Mouse (Mus musculus) liver, postnatal 0 days (tissue): Measurements from ENCODE around the gene Ttc19. TPM values are rescaled to one million over a fixed set of nuclear protein-coding genes. Genes with fewer than 3 reads are reported as not detected.
"Not testable (repeated sequence)": the region's sequence is repeated elsewhere in the genome, so short reads cannot be mapped to it uniquely, and the experiment has no call there.

ENCODE experiments used
- ATAC-seq: fragments of 200-750 bp; cut with Nextera tagmentation; 2 replicates; pipeline ENCODE4 v1.8.0; 2017; ENCODE audit warnings: mild to moderate bottlenecking, moderate library complexity
- DNase-seq: peaks from one replicate; pipeline ENCODE4 v3.0.0-alpha.2; 2016
- H3K27ac ChIP-seq: fragments of 300-500 bp; sonication (generic); 2 replicates; pipeline ENCODE4 v1.5.1; 2014; ENCODE audit warnings: antibody characterized with exemption, moderate library complexity, mild to moderate bottlenecking, low read depth
- H3K27me3 ChIP-seq: fragments of 300-500 bp; sonication (generic); 2 replicates; pipeline ENCODE4 v1.6.1; 2014; ENCODE audit warnings: low read length, control low read depth, mixed read lengths; ENCODE audit not compliant: insufficient read depth
- H3K36me3 ChIP-seq: fragments of 300-500 bp; sonication (generic); replicated peaks from 2 replicates; pipeline ENCODE4 v1.6.1; 2014; ENCODE audit warnings: mild to moderate bottlenecking, control low read depth, low read length, moderate library complexity, mixed read lengths; ENCODE audit not compliant: insufficient read depth
- H3K4me1 ChIP-seq: fragments of 300-500 bp; sonication (generic); 2 replicates; pipeline ENCODE4 v1.6.1; 2014; ENCODE audit warnings: antibody characterized with exemption, mild to moderate bottlenecking, control low read depth; ENCODE audit not compliant: insufficient read depth
- H3K4me2 ChIP-seq: fragments of 300-500 bp; sonication (generic); 2 replicates; pipeline ENCODE4 v1.6.1; 2014; ENCODE audit warnings: low read depth, mild to moderate bottlenecking, low read length, moderate library complexity, mixed read lengths
- H3K4me3 ChIP-seq: fragments of 300-500 bp; sonication (generic); 2 replicates; pipeline ENCODE4 v1.5.1; 2014; ENCODE audit warnings: low read depth, low read length
- H3K9ac ChIP-seq: fragments of 300-500 bp; sonication (generic); replicated peaks from 2 replicates; pipeline ENCODE4 v1.6.1; 2014; ENCODE audit warnings: mild to moderate bottlenecking, moderate library complexity
- H3K9me3 ChIP-seq: fragments of 300-500 bp; sonication (generic); 2 replicates; pipeline ENCODE4 v1.6.1; 2016; ENCODE audit warnings: mild to moderate bottlenecking, control low read depth, low read length, mixed read lengths
- CTCF ChIP-seq: sonication (generic); IDR thresholded peaks from 2 replicates; pipeline ENCODE4 v1.5.1; 2016; ENCODE audit warnings: antibody characterized with exemption, low read depth
- EP300 ChIP-seq: IDR thresholded peaks from 2 replicates; pipeline ENCODE4 v1.6.1; 2016; ENCODE audit warnings: antibody characterized with exemption, low read depth, mild to moderate bottlenecking
- WGBS: fragments of 180-500 bp; shearing (Covaris S2); extraction: QIAGEN DNeasy Blood & Tissue Kit; methylation state at CpG from one replicate; pipeline ENCODE4 v1.1.7; 2014; ENCODE audit not compliant: insufficient replicate concordance; 5-methylcytosine and 5-hydroxymethylcytosine counted together
- polyA plus RNA-seq: library from polyadenylated mRNA; unstranded; fragments of >200 nt; fragmentation: Nextera tagmentation; extraction: Ambion mirVana; gene quantifications from 2 replicates; pipeline ENCODE4 v1.2.1, GENCODE M21; 2015

Gene Ttc19
- polyA plus RNA-seq, 1 experiment from 2014 or later, result 4.9 TPM

DNA sequence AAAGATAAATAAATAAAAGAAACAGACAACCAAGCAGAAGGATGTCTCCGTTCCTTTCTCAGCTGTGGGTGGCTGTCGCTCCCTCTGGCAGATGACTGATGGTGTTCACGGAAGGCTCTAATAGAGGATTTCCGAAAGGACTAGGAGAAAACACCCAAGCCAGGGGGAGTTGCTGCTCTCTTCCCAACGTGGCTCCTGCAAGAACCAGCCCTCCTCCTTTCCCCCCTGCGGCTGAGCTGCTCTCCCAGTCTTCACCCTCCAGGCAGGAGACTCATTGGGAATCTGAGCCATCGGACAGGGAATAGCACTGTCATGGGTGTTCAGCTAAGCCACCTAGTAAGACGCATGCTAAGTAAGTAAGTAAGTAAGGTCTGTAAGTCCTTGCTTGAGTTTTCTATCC, 4.2 kb upstream of the Ttc19 start:
- 69% methylated on average over 8 of the region's 8 CpGs for WGBS

DNA sequence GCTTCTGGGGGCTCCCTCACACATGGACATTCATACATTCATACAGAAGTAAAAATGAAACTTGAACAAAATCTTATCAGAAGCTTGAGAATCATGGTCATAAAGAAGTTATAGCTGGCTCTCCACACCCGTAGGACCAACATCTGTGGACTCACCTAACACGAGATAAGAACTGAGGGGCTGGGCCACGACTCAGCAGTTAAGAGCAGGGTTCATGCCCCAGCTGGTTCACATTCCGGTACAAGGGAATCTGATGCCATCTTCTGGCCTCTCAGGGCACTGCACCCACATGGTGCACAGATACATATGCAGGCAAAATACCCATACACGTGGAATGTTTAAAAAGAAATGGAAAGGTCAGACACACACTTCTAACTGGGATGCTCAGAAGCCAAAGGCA, 3.2 kb upstream of the Ttc19 start:
- no peaks in the 10 kb centered on the region for H3K27me3 ChIP-seq
- H3K9ac ChIP-seq, result no peak overlapping the region
- ATAC-seq (peak; percentile 23), DNase-seq (peak; percentile 86)
- TF ChIP-seq CTCF, result peak; percentile 88
- TF ChIP-seq EP300, result no peak
- WGBS, result 8% methylated on average over 5 of the region's 5 CpGs
- H3K4me2 ChIP-seq, result no peak overlapping the region; the same call in 1 of the 2 replicates
- H3K36me3 ChIP-seq, result peaks cover 1% of the 10 kb centered on the region; the same call in 1 of the 2 replicates
- no peak overlapping the region for H3K4me3 ChIP-seq
- H3K9me3 ChIP-seq, result no peaks in the 10 kb centered on the region
- H3K27ac ChIP-seq, result no peak overlapping the region
- H3K4me1 ChIP-seq, result peaks cover 7% of the 10 kb centered on the region

More for the DNA sequence above, 4.2 kb upstream of the Ttc19 start:
- Histone ChIP-seq H3K4me1 (peaks cover 5% of the 10 kb centered on the region), H3K4me3 (no peak overlapping the region), H3K27ac (no peak overlapping the region), H3K9me3 (no peaks in the 10 kb centered on the region), H3K36me3 (no peaks in the 10 kb centered on the region), H3K9ac (no peak overlapping the region), H3K27me3 (no peaks in the 10 kb centered on the region), H3K4me2 (no peak overlapping the region)
- no peak for DNase-seq
- ATAC-seq, result no peak
- TF ChIP-seq CTCF (no peak), EP300 (no peak)

DNA sequence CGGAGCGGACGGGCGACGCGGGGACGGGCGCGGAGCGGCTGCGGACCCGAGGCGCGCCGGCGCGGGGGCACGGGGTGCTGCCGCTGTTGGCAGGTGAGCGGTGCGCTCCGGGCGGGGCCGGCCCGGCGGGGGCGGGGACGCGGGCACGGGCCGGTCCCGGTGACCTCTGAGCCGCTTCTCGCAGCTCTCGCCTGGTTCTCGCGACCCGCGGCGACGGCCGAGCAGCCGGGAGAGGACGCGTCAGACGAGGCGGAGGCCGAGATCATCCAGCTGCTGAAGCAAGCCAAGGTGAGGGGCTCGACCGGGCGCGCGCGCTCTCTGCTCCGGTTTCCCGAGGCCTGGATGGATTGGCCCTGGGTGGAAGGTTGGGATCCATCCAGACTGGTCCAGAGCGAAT, 326 bp downstream of the Ttc19 start:
- Histone ChIP-seq H3K36me3 (peaks cover 11% of the 10 kb centered on the region), H3K9ac (peak overlapping the region; percentile 85), H3K4me2 (peak overlapping the region; percentile 93), H3K4me3 (peak overlapping the region; percentile 73), H3K9me3 (no peaks in the 10 kb centered on the region), H3K4me1 (peaks cover 7% of the 10 kb centered on the region), H3K27me3 (no peaks in the 10 kb centered on the region), H3K27ac (peak overlapping the region; percentile 97)
- TF ChIP-seq CTCF (no peak), EP300 (no peak)
- DNase-seq (no peak), ATAC-seq (peak; percentile 87)
- 2% methylated on average over 47 of the region's 57 CpGs for WGBS

DNA sequence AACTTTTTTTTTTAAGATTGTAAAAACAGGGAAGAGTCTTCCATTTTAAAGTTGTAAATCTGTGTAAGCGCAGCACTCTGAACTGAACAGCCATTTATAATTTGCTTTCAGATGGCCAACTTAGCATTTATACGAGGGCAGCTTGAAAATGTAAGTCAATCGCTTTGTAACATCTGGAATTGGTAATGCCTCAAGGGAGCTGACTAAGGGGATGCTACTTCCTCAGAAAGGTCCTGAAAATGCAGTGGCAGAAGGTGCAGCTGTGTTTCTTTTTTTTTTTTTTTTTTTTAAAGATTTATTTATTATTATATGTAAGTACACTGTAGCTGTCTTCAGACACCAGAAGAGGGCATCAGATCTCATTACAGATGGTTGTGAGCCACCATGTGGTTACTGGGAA, 2.7 kb downstream of the Ttc19 start:
- H3K27me3 ChIP-seq, H3K4me1 ChIP-seq, H3K4me2 ChIP-seq, H3K9me3 ChIP-seq, DNase-seq, H3K9ac ChIP-seq, ATAC-seq, H3K27ac ChIP-seq, H3K4me3 ChIP-seq: not testable (repeated sequence)
- H3K36me3 ChIP-seq, result peaks cover 11% of the 10 kb centered on the region
- 90% methylated on average over 3 of the region's 3 CpGs for WGBS

DNA sequence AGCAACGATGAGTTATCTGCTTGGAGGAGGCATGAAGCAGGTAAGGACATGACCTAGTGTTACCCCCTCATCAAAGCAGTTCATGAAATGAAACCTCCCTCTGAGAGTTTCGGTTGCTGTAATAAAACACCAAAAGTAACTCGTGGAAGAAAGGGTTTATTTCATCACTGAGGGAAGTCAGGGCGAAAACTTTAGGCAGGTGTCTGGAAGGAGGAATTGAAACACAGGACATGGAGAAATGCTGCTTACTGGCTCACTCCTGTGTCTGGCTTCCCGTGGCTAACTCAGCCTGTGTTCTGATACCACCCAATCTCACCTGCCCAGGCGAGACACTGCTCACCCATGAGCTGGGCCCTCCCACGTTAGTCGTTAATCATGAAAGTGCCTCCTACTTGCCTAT, 3.7 kb downstream of the Ttc19 start:
- H3K36me3 ChIP-seq, result peaks cover 11% of the 10 kb centered on the region
- H3K9me3 ChIP-seq, result no peaks in the 10 kb centered on the region
- 79% methylated on average over 8 of the region's 8 CpGs for WGBS
- TF ChIP-seq EP300 (no peak), CTCF (no peak)
- H3K27me3 ChIP-seq, result no peaks in the 10 kb centered on the region
- H3K4me1 ChIP-seq, result peaks cover 7% of the 10 kb centered on the region
- DNase-seq (no peak), ATAC-seq (no peak)
- no peak overlapping the region for H3K27ac ChIP-seq
- H3K9ac ChIP-seq, result no peak overlapping the region
- no peak overlapping the region for H3K4me3 ChIP-seq
- H3K4me2 ChIP-seq, result no peak overlapping the region

DNA sequence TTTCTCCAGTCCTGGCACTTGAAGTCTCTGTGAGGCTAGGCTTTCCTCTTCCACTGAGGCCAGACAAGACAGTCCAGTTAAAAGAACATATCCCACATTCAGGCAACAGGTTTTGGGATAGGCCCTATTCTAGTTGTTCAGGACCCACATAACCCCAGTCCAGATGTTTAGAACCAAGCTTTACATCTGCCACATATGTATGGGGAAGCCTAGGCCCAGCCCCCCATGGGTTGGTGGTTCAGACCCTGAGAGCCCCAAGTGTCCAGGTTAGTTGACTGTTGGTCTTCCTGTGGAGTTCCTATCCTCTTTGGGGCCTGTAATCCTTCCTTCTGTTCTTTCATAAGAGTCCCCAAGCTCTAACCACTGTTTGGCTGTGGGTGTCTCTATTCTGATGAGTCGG, 6.4 kb downstream of the Ttc19 start:
- DNase-seq, result no peak
- Histone ChIP-seq H3K9ac (no peak overlapping the region), H3K27ac (no peak overlapping the region), H3K27me3 (no peaks in the 10 kb centered on the region), H3K4me2 (no peak overlapping the region), H3K9me3 (no peaks in the 10 kb centered on the region), H3K4me3 (no peak overlapping the region), H3K4me1 (no peaks in the 10 kb centered on the region), H3K36me3 (peaks cover 15% of the 10 kb centered on the region)
- TF ChIP-seq CTCF (no peak), EP300 (no peak)
- whole genome bisulfite sequencing, result 96% methylated on average over 1 of the region's 1 CpGs
- ATAC-seq, result no peak

DNA sequence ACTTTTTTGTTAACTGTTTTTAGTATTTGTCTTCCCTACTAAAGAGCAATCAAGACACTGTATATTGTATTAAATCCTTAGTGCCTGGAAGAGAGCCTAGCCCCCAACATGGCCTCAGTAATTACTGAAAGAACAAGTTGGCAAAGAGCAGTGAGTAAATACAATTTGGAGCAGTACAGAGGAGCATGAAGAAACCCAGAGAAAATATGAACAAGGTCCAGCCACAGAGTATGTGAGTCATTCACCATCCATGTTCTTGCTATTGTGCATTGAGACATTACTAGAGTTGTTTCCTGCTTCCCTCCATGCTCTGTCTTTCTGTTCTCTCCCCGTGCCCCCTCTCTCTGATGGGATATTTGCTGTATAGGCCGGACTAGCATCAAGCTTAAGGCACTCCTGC, 12.8 kb downstream of the Ttc19 start:
- H3K9ac ChIP-seq, result no peak overlapping the region
- no peaks in the 10 kb centered on the region for H3K4me1 ChIP-seq
- no peak overlapping the region for H3K4me2 ChIP-seq
- no peaks in the 10 kb centered on the region for H3K27me3 ChIP-seq
- no peaks in the 10 kb centered on the region for H3K9me3 ChIP-seq
- no peak overlapping the region for H3K4me3 ChIP-seq
- DNase-seq (no peak), ATAC-seq (peak; percentile 50; the same call in 1 of the 2 replicates)
- WGBS, result 84% methylated on average over 2 of the region's 2 CpGs
- TF ChIP-seq EP300 (no peak), CTCF (no peak)
- H3K27ac ChIP-seq, result no peak overlapping the region
- peaks cover 9% of the 10 kb centered on the region; the same call in 1 of the 2 replicates for H3K36me3 ChIP-seq
